Mouse (Mus musculus): ENCODE results near the gene Pecam1.
"Not testable (repeated sequence)": the region's sequence is repeated elsewhere in the genome, so short reads cannot be mapped to it uniquely, and the experiment has no call there.

Pecam1 gene

DNA sequence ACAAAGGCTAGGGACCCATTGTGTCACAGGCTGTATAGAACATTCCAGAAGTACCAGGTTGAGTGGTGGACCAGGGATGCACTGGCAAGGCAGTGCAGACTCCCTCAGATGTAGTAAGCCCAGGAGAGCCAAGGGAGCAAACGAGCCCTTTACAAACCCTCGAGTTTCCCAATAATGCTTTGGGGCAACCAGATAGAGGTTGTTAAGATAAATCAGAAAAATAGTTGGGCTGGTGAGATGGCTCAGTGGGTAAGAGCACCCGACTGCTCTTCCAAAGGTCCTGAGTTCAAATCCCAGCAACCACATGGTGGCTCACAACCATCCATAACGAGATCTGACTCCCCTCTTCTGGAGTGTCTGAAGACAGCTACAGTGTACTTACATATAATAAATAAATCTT is 131.7 kb downstream of the Pecam1 start:
- not testable (repeated sequence) for DNase-seq

DNA sequence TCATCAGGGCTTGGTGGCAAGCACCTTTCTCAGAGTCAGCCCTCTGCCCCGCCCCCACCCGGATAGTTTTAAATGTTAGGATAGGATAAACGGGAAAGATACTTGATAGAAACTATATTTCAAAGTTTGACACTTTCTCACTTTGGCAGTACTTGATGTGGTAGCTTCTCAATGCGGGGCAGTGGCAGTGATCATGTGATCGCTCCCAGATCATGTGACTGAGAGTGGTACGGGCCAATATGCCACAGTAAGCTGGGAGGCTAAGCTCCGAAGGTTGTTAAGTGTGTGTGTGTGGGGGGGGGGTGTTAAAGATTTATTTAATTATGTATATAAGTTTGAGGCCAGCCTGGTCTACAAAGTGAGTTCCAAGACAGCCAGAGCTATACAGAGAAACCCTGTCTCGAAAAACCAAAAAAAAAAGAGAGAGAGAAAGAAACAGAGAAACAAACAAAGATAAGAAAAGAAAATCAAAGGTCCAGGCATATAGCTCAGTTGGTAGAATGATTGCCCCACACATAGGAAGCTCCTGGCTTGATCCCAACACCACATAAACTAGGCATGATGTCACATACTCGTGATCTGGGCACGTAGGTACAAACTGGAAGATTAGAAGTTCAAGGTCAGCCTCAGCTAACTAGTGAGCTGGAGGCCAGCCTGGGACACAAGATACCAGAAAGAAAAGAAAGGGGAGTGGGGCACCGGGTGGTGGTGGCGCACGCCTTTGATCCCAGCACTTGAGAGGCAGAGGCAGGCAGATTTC is 132.4 kb downstream of the Pecam1 start:
- DNase-seq, result no peak

DNA sequence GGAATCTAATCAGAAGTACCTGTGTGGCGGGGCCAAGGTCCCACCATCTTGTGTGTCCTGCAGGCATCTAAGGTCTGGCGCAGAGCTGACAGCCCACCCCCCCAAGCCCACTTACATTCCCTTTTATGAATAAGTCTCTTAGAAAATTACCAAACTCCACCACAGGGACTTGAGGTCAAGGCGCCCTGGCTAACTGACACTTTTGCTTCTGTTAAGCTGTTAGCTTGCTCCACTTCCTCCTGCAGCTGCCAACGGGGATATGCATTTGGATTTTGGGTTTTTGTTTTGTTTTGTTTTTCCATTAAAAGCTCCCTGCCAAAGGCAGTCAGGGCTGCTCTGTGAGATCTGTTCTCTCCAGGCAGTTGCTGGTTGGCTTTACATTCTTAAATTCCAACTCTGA is 134.9 kb downstream of the Pecam1 start:
- DNase-seq, result no peak

DNA sequence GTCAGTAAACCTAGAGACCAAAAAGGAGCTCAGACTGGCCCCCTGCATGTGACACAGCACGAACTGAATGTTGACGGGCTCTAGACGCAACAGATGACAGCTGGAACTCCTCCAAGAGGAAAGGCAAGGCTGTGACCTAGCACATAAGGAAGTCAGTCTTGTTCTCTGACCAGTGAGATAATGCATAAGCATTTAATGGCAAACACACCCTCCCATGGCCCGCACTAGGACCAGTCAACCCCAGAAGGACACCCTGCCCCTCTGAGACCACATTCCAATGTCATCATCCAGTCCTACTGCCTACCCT is 136.1 kb downstream of the Pecam1 start:
- no peak for DNase-seq

DNA sequence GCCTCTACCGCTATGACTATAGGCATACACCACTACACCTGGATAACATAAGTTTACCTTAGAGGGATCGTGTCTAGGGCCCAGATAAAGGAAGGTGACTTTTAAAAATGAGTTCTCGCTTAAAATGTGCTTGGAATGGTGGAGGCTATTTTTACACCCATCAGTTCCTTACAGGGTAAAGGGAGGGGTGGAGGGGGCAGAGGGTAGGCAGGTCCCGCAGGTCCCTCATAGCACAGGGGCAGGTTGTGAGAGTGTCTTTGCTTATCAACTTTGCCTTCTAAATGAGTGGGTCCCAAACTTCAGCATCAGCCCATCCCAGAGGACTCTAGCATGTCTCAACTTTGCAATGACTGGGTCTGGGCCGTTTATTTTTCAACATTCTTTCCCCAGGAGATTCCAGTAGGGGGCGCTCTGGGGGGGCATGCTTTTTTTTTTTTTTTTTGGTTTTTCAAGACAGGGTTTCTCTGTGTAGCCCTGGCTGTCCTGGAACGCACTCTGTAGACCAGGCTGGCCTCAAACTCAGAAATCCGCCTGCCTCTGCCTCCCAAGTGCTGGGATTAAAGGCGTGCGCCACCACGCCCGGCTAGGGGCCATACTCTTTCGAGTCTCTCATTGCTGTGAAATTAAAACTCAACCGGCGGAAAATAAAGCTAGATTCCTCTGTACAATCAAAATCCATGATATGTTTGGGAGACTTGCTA is 136.6 kb downstream of the Pecam1 start:
- DNase-seq, result no peak

DNA sequence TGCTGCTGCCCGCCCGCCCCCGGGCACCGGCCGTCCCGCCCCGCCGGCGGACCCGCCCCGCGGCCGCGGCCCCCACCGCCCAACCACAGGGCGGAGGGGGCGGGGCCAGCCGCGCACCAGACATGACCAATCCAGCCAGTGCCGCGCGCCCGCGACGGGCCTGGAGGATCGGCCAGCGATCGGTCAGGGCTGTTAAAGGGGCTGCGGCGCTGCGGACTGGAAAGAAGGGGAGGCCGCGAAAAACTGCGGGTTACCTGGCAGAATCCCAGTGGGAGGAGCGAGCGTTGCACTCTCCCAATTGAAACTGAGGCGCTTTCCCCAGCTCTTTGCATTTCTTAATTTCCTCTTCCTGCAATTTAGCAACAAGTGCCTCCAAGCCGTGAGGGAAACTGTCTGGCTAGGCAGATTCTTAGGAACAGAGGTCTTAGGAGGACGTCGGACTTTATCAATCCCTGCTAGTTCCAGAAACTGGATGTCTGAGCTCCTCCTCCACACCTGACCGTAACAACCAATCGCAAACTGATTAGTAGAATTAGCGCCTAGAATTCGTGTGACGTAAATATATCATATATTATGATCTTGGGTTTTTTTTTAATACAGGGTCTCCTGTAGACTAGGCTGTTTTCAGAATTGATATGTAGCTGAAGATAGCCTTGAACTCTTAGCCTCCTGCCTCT is 137.3 kb downstream of the Pecam1 start, which contains the start of gene Tex2:
Gene Tex2, minus strand, starts transcription at position 463 of the 677 bp plus-strand sequence.
- DNase-seq, result peak; percentile 96

DNA sequence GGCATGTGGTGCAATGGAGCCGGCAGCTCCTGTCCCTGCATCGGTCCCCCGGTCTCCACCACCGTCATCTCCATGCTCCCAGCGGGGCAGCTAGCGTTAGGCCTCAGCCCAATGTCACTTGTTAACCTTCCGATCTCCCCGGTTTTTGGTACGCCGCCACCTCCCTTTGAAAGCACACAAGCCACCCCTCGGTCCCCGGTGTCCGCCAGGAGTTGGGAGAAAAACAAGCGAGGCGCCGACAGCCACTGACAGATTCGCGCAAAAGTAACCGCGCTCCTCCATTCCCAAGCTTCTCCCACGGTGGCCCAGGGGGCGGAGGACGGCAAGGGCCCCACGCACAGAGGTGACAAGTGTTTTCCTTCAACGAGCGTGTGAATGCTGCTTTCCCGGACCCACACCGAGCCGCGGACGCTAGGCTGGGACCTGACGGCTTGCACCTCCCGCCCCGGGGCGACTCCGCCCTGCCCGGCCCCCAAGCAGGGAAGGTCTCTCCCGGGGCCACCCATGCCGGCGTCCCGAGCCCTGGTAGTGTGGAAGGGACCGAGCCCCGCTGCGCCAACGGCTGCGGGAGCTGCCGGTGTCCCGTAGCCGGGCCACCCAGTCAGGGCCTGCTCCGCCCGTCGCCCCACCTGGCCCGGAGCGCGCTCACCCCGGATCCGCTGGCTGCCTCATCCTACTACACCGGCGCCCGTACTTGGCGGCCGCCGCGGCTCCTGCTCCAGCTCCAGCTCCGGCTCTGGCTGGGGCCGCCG is 138.0 kb downstream of the Pecam1 start:
- DNase-seq, result peak; percentile 63

DNA sequence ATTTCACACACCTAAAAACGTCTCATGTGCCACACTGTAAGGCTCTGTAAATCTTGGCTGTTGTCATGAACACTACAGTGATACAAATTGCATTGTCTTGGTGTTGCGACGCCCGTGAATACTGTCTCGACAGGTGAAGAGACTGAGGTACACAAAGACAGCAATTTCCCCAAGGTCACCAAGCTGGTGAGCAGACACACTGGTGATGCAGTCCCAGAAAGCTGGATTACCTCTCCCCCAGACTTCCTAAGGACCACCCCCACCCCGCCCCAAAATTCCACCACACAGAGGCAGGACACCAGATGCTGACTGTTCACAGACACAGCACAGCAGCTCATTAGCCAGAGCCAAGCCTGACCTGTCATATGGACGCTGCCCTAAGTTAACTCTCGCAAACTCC is 140.7 kb downstream of the Pecam1 start:
- DNase-seq, result no peak

DNA sequence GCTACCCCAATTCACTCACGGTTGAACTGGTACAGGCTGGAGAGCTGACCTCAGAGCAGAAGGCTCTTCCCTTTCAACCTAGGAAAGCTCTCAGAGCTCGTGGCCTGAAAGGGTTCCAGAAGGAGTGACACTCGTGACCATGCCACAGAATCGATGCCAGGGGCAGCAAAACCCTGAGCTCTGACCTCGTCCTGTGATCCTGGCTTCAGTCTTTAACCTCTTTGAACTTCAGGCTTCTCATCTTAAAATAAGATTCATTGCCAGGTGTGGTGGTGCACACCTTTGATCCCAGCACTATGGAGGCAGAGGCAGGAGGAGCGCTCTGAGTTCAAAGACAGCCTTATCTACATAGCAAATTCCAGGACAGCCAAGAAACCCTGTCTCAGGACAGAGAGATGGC is 143.1 kb downstream of the Pecam1 start:
- DNase-seq, result no peak

DNA sequence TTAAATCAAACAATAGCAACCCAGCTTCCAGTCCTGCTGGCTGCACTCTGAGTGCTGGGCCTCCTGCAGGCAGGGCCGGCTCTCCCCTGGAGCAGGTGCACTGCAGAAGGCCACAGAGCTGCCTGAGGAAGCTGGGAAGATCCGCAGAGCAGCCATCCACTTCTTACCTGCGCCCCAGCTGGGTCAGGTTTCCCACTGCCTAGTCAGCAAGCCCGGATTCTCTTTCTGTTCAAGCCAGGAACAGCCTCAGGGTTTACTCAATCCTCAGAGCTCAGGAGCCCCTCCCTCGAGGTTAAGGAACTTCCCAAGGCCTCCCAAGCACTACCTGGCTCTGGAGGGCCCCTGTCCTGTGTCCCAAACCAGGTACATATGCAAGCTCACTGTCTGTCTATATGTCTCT is 144.4 kb downstream of the Pecam1 start:
- no peak for DNase-seq

Measured in retina, postnatal 1 day (tissue).